Mouse (Mus musculus) small intestine, adult 2 months (tissue): ENCODE measurements around the gene Spg11. TPM values are rescaled to one million over a fixed set of nuclear protein-coding genes. Genes with fewer than 3 reads are reported as not detected.

Experiments
- H3K27ac ChIP-seq: fragments of 200-500 bp; 2 replicates; pipeline ENCODE4 v1.5.1; 2012; ENCODE audit warnings: low read depth, low read length, control low read depth, inconsistent platforms; ENCODE audit not compliant: insufficient read depth
- H3K27me3 ChIP-seq: fragments of 200-500 bp; 2 replicates; pipeline ENCODE4 v1.6.1; 2012; ENCODE audit warnings: mild to moderate bottlenecking, moderate library complexity, low read length, inconsistent platforms; ENCODE audit not compliant: control insufficient read depth, insufficient read depth
- H3K36me3 ChIP-seq: fragments of 200-500 bp; 2 replicates; pipeline ENCODE4 v1.6.1; 2012; ENCODE audit warnings: mild to moderate bottlenecking, low read length, control low read depth, inconsistent platforms; ENCODE audit not compliant: control insufficient read depth, insufficient read depth
- H3K4me1 ChIP-seq: fragments of 200-500 bp; 2 replicates; pipeline ENCODE4 v1.6.1; 2012; ENCODE audit warnings: low read length, inconsistent platforms, mixed read lengths; ENCODE audit not compliant: control insufficient read depth, insufficient read depth, insufficient read length
- H3K4me3 ChIP-seq: fragments of 200-500 bp; 2 replicates; pipeline ENCODE4 v1.5.1; 2012; ENCODE audit warnings: low read depth, mild to moderate bottlenecking, control low read depth, inconsistent platforms, low read length, moderate library complexity
- CTCF ChIP-seq: fragments of 200-500 bp; IDR thresholded peaks from 2 replicates; pipeline ENCODE4 v1.5.1; 2012; ENCODE audit warnings: low read depth, mild to moderate bottlenecking, control low read depth, inconsistent platforms, low read length, moderate library complexity, mixed read lengths; ENCODE audit not compliant: insufficient replicate concordance, insufficient read length; ENCODE audit errors: extremely low read depth
- POLR2A ChIP-seq: fragments of 200-500 bp; IDR thresholded peaks from 2 replicates; pipeline ENCODE4 v1.6.1; 2012; ENCODE audit warnings: low read depth, mild to moderate bottlenecking, control low read depth, inconsistent platforms, low read length, moderate library complexity
- WGBS: fragments of 180-500 bp; shearing (Covaris S2); methylation state at CpG from one replicate; pipeline ENCODE4 v1.1.7; 2018; 5-methylcytosine and 5-hydroxymethylcytosine counted together
- polyA plus RNA-seq: library from polyadenylated mRNA; depleted of rRNA; stranded (reverse); fragments of >200 nt; gene quantifications from 2 replicates; pipeline ENCODE4 v1.2.3, GENCODE M21; 2012

The Spg11 gene
- polyA plus RNA-seq, 1 experiment = 7.3 TPM

DNA sequence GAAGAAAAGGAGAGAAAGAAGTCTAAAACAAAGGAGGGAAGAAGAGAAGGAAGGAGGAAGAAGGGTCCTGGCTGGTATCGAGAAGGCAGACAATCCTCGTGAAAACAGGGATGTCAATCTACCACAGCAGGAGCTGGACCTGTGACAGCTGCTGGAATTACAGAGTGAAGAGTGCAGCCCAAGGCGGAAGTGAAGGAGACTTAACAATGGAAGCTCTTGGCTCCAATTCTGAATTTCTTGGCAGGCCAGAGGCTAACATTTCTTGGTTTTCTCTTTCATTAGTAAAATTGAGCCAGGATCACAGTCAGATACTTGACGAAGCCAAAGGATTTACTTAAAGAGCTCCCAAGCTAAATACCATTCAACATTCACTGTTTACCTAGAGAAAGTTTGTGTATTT is 31.7 kb downstream of the Spg11 start:
- TF ChIP-seq CTCF (no peak), POLR2A (no peak)
- Histone ChIP-seq H3K36me3 (peaks cover 45% of the 10 kb centered on the region), H3K27ac (no peak overlapping the region), H3K27me3 (no peaks in the 10 kb centered on the region), H3K4me3 (no peak overlapping the region), H3K4me1 (peaks cover 4% of the 10 kb centered on the region; the same call in 1 of the 2 replicates)
- 62% methylated on average over 4 of the region's 4 CpGs for WGBS

GRCm38 (mm10) chr2:122081728-122082456 is 36.3 kb downstream of the Spg11 start:
- no peak for TF ChIP-seq CTCF
- no peak for TF ChIP-seq POLR2A
- Histone ChIP-seq H3K4me3 (no peak overlapping the region), H3K4me1 (peaks cover 4% of the 10 kb centered on the region; the same call in 1 of the 2 replicates), H3K36me3 (peaks cover 44% of the 10 kb centered on the region), H3K27me3 (no peaks in the 10 kb centered on the region), H3K27ac (no peak overlapping the region)
- WGBS = 18% methylated on average over 7 of the region's 7 CpGs

GRCm38 (mm10) chr2:122069922-122070321 is 48.3 kb downstream of the Spg11 start:
- no peak overlapping the region for H3K4me3 ChIP-seq
- no peak overlapping the region for H3K27ac ChIP-seq
- TF ChIP-seq POLR2A (no peak), CTCF (peak; percentile 88; the same call in 1 of the 2 replicates)
- 37% methylated on average over 5 of the region's 5 CpGs for WGBS
- H3K36me3 ChIP-seq = peaks cover 33% of the 10 kb centered on the region
- H3K4me1 ChIP-seq = no peaks in the 10 kb centered on the region; the same call in 1 of the 2 replicates
- H3K27me3 ChIP-seq = no peaks in the 10 kb centered on the region

GRCm38 (mm10) chr2:122069144-122069912 is 48.9 kb downstream of the Spg11 start:
- H3K27ac ChIP-seq = no peak overlapping the region

DNA sequence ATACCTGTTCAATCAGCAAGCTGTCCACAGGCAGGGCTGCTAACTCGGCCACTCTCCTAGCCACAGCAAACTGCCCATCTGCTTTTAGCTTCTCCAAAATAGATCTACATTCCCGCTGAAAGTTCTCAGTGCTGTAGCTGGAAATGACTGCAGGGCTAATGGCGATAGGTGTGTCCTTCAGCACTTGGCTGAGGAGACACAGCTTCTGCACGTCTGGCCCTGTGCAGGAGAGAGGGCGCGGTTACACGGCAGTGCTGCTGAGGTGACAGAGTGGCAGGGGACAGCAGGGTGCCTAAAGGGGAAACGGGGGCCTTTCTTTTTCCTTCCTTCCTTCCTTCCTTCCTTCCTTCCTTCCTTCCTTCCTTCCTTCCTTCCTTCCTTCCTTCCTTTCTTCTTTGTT is 51.9 kb downstream of the Spg11 start:
- H3K4me1 ChIP-seq = no peaks in the 10 kb centered on the region; the same call in 1 of the 2 replicates
- H3K27me3 ChIP-seq = no peaks in the 10 kb centered on the region
- no peak for TF ChIP-seq CTCF
- TF ChIP-seq POLR2A = no peak
- 33% methylated on average over 8 of the region's 8 CpGs for WGBS
- H3K36me3 ChIP-seq = peaks cover 28% of the 10 kb centered on the region
- no peak overlapping the region for H3K27ac ChIP-seq
- H3K4me3 ChIP-seq = no peak overlapping the region

More at GRCm38 (mm10) chr2:122069144-122069912, 48.9 kb downstream of the Spg11 start:
- H3K4me1 ChIP-seq = no peaks in the 10 kb centered on the region; the same call in 1 of the 2 replicates
- H3K4me3 ChIP-seq = no peak overlapping the region
- WGBS = 85% methylated on average over 6 of the region's 6 CpGs
- peaks cover 35% of the 10 kb centered on the region for H3K36me3 ChIP-seq
- TF ChIP-seq CTCF (no peak), POLR2A (no peak)
- no peaks in the 10 kb centered on the region for H3K27me3 ChIP-seq

GRCm38 (mm10) chr2:122065200-122065969 is 52.8 kb downstream of the Spg11 start:
- peaks cover 31% of the 10 kb centered on the region for H3K36me3 ChIP-seq
- H3K4me3 ChIP-seq = no peak overlapping the region
- no peaks in the 10 kb centered on the region; the same call in 1 of the 2 replicates for H3K4me1 ChIP-seq
- TF ChIP-seq CTCF = no peak
- no peak for TF ChIP-seq POLR2A
- H3K27me3 ChIP-seq = no peaks in the 10 kb centered on the region
- WGBS = 69% methylated on average over 14 of the region's 14 CpGs
- H3K27ac ChIP-seq = no peak overlapping the region
